Mouse (Mus musculus): ENCODE measurements around the gene Gm10118. TPM values are rescaled to one million over a fixed set of nuclear protein-coding genes. Genes with fewer than 3 reads are reported as not detected.

The Gm10118 gene
- total RNA-seq (2022): not detected

GRCm38 (mm10) chr10:63927334-63927733 lies at the start of gene Gm10118:
Gm10118 (minus strand) TSS chr10:63927434.
- DNase-seq: no peak

- no peak for DNase-seq
These were observed 45.1 kb upstream of the Gm10118 start for GRCm38 (mm10) chr10:63972300-63972699.

- DNase-seq: no peak
These were observed 27.2 kb upstream of the Gm10118 start for GRCm38 (mm10) chr10:63954308-63954930.

GRCm38 (mm10) chr10:63951481-63951880 lies 24.2 kb upstream of the Gm10118 start:
- no peak for DNase-seq

GRCm38 (mm10) chr10:63950867-63951266 lies 23.6 kb upstream of the Gm10118 start:
- DNase-seq: no peak

- DNase-seq: no peak
These were observed 20.0 kb upstream of the Gm10118 start for GRCm38 (mm10) chr10:63947266-63947665.

GRCm38 (mm10) chr10:63945534-63945933 lies 18.3 kb upstream of the Gm10118 start:
- DNase-seq: no peak

- DNase-seq: no peak
These were observed 6.7 kb upstream of the Gm10118 start for GRCm38 (mm10) chr10:63933946-63934345.

- no peak for DNase-seq
These were observed 18.4 kb downstream of the Gm10118 start for GRCm38 (mm10) chr10:63908878-63909277.

GRCm38 (mm10) chr10:63899891-63900290 lies 27.3 kb downstream of the Gm10118 start:
- DNase-seq: no peak

- DNase-seq: no peak
These were observed 32.6 kb downstream of the Gm10118 start for GRCm38 (mm10) chr10:63894612-63895011.

- DNase-seq: no peak
These were observed 40.7 kb downstream of the Gm10118 start for GRCm38 (mm10) chr10:63886449-63887088.

GRCm38 (mm10) chr10:63880462-63880903 lies 46.8 kb downstream of the Gm10118 start:
- DNase-seq: no peak

Other genes with a start within 250 kb of the Gm10118 start
- gene Lrrtm3, start 162.8 kb upstream of the Gm10118 start, total RNA-seq (2022): under 1 TPM; 0.58 to 0.65 (median 0.62) TPM

All from adrenal gland, adult 8-10 months (tissue).